Mouse (Mus musculus): ENCODE data around the gene BC024978. TPM values are rescaled to one million over a fixed set of nuclear protein-coding genes. Genes with fewer than 3 reads are reported as not detected.

The BC024978 gene
- 10.6 and 11.5 TPM in 2 replicates for polyA plus RNA-seq (2012; rRNA removed)

GRCm38 (mm10) chr7:27195681-27196611, at the start of gene BC024978, which contains the start of gene Snrpa:
Gene BC024978 (plus strand): TSS chr7:27195781.
Gene Snrpa (minus strand): TSS chr7:27196271.

GRCm38 (mm10) chr7:27153205-27153764, 42.3 kb upstream of the BC024978 start, which contains the start of gene Cyp2t4:
Gene Cyp2t4 (plus strand): TSS chr7:27153714.

GRCm38 (mm10) chr7:27166614-27167474, 28.7 kb upstream of the BC024978 start, which contains the start of gene Egln2:
Gene Egln2 (minus strand): TSS chr7:27166802.

GRCm38 (mm10) chr7:27178324-27179216, 17.0 kb upstream of the BC024978 start, which contains the start of gene Rab4b:
Gene Rab4b (minus strand): TSS chr7:27178896.

GRCm38 (mm10) chr7:27180837-27181695, 14.5 kb upstream of the BC024978 start, which contains the start of the genes Gm21983 and Mia:
Gene Gm21983 (minus strand): TSS chr7:27181086.
Gene Mia (minus strand): TSS chr7:27181157.

GRCm38 (mm10) chr7:27228281-27228821, 32.8 kb downstream of the BC024978 start, which contains the start of gene Itpkc:
Gene Itpkc (minus strand): TSS chr7:27228661.

GRCm38 (mm10) chr7:27232781-27233281, 37.2 kb downstream of the BC024978 start, which contains the start of gene Coq8b:
Gene Coq8b (plus strand): TSS chr7:27233023.

GRCm38 (mm10) chr7:27258205-27258899, 62.8 kb downstream of the BC024978 start, which contains the start of gene Numbl:
Gene Numbl (plus strand): TSS chr7:27258433.

Other genes starting within 250 kb of the BC024978 start
- 0.08 TPM in 1 of 2 replicates, not detected in the other for gene Cyp2a12, start 166.7 kb upstream of the BC024978 start, polyA plus RNA-seq (2012; rRNA removed)
- gene Cyp2f2, start 75.9 kb upstream of the BC024978 start, polyA plus RNA-seq (2012; rRNA removed): not detected in 2 replicates
- gene Cyp2t4, start 42.1 kb upstream of the BC024978 start, polyA plus RNA-seq (2012; rRNA removed): not detected in 2 replicates
- 89.0 and 91.9 TPM in 2 replicates for gene Egln2, start 29.0 kb upstream of the BC024978 start, polyA plus RNA-seq (2012; rRNA removed)
- gene Rab4b, start 16.9 kb upstream of the BC024978 start, polyA plus RNA-seq (2012; rRNA removed): 55.6 and 59.6 TPM in 2 replicates
- gene Gm21983, start 14.7 kb upstream of the BC024978 start, polyA plus RNA-seq (2012; rRNA removed): 0.06 and 0.11 TPM in 2 replicates
- 3.7 and 8.6 TPM in 2 replicates for gene Mia, start 14.6 kb upstream of the BC024978 start, polyA plus RNA-seq (2012; rRNA removed)
- 257 and 374 TPM in 2 replicates for gene Snrpa, start 490 bp downstream of the BC024978 start, polyA plus RNA-seq (2012; rRNA removed)
- gene Itpkc, start 32.9 kb downstream of the BC024978 start, polyA plus RNA-seq (2012; rRNA removed): 9.9 and 10.1 TPM in 2 replicates
- gene Coq8b, start 37.2 kb downstream of the BC024978 start, polyA plus RNA-seq (2012; rRNA removed): 28.7 and 30.6 TPM in 2 replicates
- 56.4 and 108 TPM in 2 replicates for gene Numbl, start 62.7 kb downstream of the BC024978 start, polyA plus RNA-seq (2012; rRNA removed)
- 17.5 and 18.3 TPM in 2 replicates for gene Ltbp4, start 141.9 kb downstream of the BC024978 start, polyA plus RNA-seq (2012; rRNA removed)
- gene Shkbp1, start 160.2 kb downstream of the BC024978 start, polyA plus RNA-seq (2012; rRNA removed): 82.6 and 85.8 TPM in 2 replicates
- gene Gm20479, start 161.6 kb downstream of the BC024978 start, polyA plus RNA-seq (2012; rRNA removed): 0.41 and 0.44 TPM in 2 replicates